Mouse (Mus musculus) forebrain, postnatal 0 days (tissue): Measurements from ENCODE around the gene Upf1. TPM values are rescaled to one million over a fixed set of nuclear protein-coding genes. Genes with fewer than 3 reads are reported as not detected.

Experiments used
- ATAC-seq: fragments of 200-750 bp; cut with Nextera tagmentation; 2 replicates; pipeline ENCODE4 v1.8.0; 2017; ENCODE audit warnings: mild to moderate bottlenecking, moderate library complexity
- DNase-seq: peaks from one replicate; pipeline ENCODE4 v3.0.0-alpha.2; 2015
- H3K27ac ChIP-seq: fragments of 300-500 bp; sonication (generic); 2 replicates; pipeline ENCODE4 v1.5.1; 2014; ENCODE audit warnings: low read depth, mild to moderate bottlenecking, antibody characterized with exemption, low read length, moderate library complexity, mixed read lengths
- H3K27me3 ChIP-seq: fragments of 300-500 bp; sonication (generic); 2 replicates; pipeline ENCODE4 v1.6.1; 2014; ENCODE audit warnings: mild to moderate bottlenecking, low read length, mixed read lengths; ENCODE audit not compliant: insufficient read depth
- H3K36me3 ChIP-seq: fragments of 300-500 bp; sonication (generic); 2 replicates; pipeline ENCODE4 v1.6.1; 2014; ENCODE audit warnings: mild to moderate bottlenecking, moderate library complexity; ENCODE audit not compliant: insufficient read depth
- H3K4me1 ChIP-seq: fragments of 300-500 bp; sonication (generic); 2 replicates; pipeline ENCODE4 v1.6.1; 2014; ENCODE audit warnings: antibody characterized with exemption; ENCODE audit not compliant: insufficient read depth
- H3K4me2 ChIP-seq: fragments of 300-500 bp; sonication (generic); 2 replicates; pipeline ENCODE4 v1.6.1; 2014; ENCODE audit warnings: low read depth, mild to moderate bottlenecking, moderate library complexity
- H3K4me3 ChIP-seq: fragments of 300-500 bp; sonication (generic); 2 replicates; pipeline ENCODE4 v1.5.1; 2014; ENCODE audit warnings: low read depth, low read length, mixed read lengths
- H3K9ac ChIP-seq: fragments of 300-500 bp; sonication (generic); 2 replicates; pipeline ENCODE4 v1.6.1; 2014; ENCODE audit warnings: mild to moderate bottlenecking
- H3K9me3 ChIP-seq: fragments of 300-500 bp; sonication (generic); 2 replicates; pipeline ENCODE4 v1.6.1; 2016; ENCODE audit warnings: low read length
- CTCF ChIP-seq: sonication (generic); IDR thresholded peaks from 2 replicates; pipeline ENCODE4 v1.5.1; 2016; ENCODE audit warnings: antibody characterized with exemption, control low read depth, low read depth
- WGBS: fragments of 180-500 bp; shearing (Covaris S2); extraction: QIAGEN DNeasy Blood & Tissue Kit; methylation state at CpG from one replicate; pipeline ENCODE4 v1.1.7; 2014; 5-methylcytosine and 5-hydroxymethylcytosine counted together
- polyA plus RNA-seq: library from polyadenylated mRNA; unstranded; fragments of >200 nt; fragmentation: Nextera tagmentation; extraction: Ambion mirVana; gene quantifications from 2 replicates; pipeline ENCODE4 v1.2.1, GENCODE M21; 2015
- total RNA-seq: library from RNA; depleted of rRNA; stranded (reverse); fragments of >200 nt; gene quantifications from 2 replicates; pipeline ENCODE4 v1.2.3, GENCODE M21; 2014; rRNA removed

Gene Upf1
- total and polyA plus RNA-seq, 2 experiments from 2014 or later: 9.0 to 38.7 TPM

DNA sequence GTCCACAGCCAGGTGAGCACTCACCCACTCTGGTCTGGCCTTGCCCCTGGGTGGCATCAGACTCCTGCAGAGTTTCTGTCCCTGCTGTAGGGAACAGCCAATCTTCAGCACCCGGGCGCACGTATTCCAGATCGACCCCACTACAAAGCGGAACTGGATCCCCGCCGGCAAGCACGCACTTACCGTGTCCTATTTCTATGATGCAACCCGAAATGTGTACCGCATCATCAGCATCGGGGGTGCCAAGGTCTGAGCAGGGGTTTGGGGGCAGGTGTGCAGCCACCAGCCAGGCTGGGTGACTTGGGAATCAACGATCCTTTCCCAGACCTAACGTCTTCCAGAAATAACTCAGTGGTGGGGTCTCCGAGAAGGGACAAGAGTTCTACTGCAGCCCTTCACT lies 67.8 kb downstream of the Upf1 start:
- no peaks in the 10 kb centered on the region for H3K9me3 ChIP-seq
- H3K4me1 ChIP-seq: no peaks in the 10 kb centered on the region
- no peak overlapping the region for H3K4me3 ChIP-seq
- peaks cover 14% of the 10 kb centered on the region; the same call in 1 of the 2 replicates for H3K36me3 ChIP-seq
- WGBS: 96% methylated on average over 15 of the region's 15 CpGs
- H3K4me2 ChIP-seq: no peak overlapping the region
- no peaks in the 10 kb centered on the region for H3K27me3 ChIP-seq
- H3K27ac ChIP-seq: no peak overlapping the region
- TF ChIP-seq CTCF: no peak
- H3K9ac ChIP-seq: no peak overlapping the region
- ATAC-seq (no peak), DNase-seq (no peak)

DNA sequence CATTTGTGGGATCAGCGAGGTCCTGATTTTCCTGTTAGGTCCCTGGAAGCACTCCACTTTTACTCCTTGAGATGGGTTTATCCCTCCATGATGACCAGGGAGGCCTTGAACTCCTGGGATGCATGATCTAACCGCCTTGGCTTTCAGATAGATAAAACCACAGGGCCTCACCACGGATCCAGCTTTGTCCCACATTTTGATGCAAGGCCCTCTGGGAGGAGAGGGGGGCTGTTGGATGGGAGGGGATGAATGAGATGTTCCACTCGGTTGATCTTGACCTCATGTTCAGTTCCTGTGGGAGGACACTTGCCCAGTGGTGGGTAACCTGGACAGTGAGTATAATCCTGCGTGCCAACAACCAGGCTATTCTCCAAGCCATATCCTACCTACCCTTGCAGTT lies 68.7 kb downstream of the Upf1 start:
- Histone ChIP-seq H3K36me3 (peaks cover 14% of the 10 kb centered on the region; the same call in 1 of the 2 replicates), H3K27ac (no peak overlapping the region), H3K27me3 (no peaks in the 10 kb centered on the region), H3K4me1 (no peaks in the 10 kb centered on the region), H3K9me3 (no peaks in the 10 kb centered on the region), H3K4me2 (0 out of 2 replicates have a peak overlapping the region, but pooled peaks have one; percentile 89), H3K4me3 (no peak overlapping the region), H3K9ac (no peak overlapping the region)
- DNase-seq (no peak), ATAC-seq (no peak)
- 83% methylated on average over 5 of the region's 5 CpGs for WGBS
- no peak for TF ChIP-seq CTCF

DNA sequence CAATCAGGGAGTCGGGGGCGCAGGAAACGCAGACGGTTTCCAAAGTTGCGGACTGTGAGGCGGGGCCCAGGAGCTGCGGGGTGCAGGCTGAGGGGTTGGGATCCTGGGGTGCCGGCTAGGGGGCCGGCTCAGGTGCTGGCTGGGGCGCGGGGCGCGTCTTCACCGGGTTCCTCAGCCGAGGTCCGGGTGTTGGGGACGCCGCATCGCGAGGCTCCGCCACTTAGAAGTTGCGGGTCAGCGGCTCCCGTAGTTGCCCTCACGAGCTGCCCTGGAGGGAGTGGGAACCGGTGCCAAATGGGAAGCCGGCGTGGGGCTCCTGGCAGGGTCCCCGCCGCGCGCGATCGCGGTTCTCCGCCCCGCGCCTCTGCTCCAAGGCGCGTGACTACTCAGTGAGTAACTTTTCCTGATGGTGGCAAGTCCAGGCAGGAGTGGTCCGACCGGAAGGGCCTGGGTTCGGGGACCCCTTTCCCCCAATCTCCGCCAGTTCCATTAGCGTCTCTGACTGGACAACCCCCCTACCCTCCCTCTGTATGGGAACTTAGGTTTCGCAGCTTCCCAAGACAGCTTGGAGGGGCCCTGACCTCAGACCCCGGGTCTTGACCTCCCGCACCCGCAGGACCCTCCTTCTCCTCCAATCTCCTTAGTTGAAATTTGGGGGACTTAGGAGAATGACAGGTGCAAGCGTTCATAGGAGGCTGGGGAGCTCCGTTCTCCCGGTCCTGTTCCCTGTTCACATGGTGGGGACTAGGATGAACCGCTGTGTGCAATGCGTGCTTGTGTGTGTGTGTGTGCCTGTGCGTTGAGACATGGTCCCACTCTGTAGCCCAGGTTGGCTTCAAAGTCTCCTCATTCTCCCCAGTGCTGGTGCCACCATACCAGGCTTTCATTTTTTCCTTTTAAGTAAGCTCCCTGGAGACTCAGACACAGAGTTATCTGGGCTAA lies 69.7 kb downstream of the Upf1 start:
- H3K4me2 ChIP-seq: peak overlapping the region; percentile 89
- H3K4me1 ChIP-seq: no peaks in the 10 kb centered on the region
- peak overlapping the region; percentile 35; the same call in 1 of the 2 replicates for H3K27ac ChIP-seq
- H3K27me3 ChIP-seq: no peaks in the 10 kb centered on the region
- H3K9ac ChIP-seq: peak overlapping the region; percentile 79
- ATAC-seq (peak; percentile 63), DNase-seq (peak; percentile 38)
- no peaks in the 10 kb centered on the region for H3K9me3 ChIP-seq
- peak overlapping the region; percentile 75 for H3K4me3 ChIP-seq
- WGBS: 5% methylated on average over 53 of the region's 55 CpGs
- TF ChIP-seq CTCF: no peak
- H3K36me3 ChIP-seq: peaks cover 14% of the 10 kb centered on the region; the same call in 1 of the 2 replicates

DNA sequence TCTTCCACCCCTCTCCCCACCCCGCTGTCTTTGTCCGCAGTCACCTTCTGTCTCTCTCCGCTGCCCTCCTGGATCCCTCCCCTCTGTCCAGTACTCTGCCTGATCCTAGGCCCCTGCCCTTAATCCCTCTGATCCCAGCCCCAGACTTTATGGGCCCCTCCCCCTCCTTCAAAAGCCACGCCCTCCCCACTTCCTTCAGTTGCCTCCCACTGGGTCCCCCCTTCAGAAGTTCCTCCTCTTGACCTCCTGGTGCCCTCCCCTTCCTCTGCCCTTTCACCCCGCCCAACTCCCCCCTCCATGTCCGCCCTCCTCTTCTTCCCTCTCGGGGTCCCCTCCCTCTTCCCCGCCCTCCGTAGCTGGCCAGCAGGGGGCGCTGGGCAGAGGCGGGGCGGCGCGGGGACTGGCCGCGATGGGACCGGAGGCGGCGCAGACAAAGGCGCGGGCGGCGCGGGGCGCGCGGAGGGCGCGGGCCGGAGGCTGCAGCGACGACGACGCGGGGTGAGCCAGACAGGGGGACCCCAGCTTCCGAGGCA lies 70.4 kb downstream of the Upf1 start, which contains the start of gene Homer3:
TSS of gene Homer3 (plus strand) at position 225 of the 533 bp plus-strand sequence.
- H3K36me3 ChIP-seq: peaks cover 13% of the 10 kb centered on the region; the same call in 1 of the 2 replicates
- H3K9ac ChIP-seq: peak within 1 kb of the TSS; percentile 79
- H3K27ac ChIP-seq: peak within 1 kb of the TSS; percentile 35; the same call in 1 of the 2 replicates
- TF ChIP-seq CTCF: peak; percentile 90
- WGBS: 5% methylated on average over 35 of the region's 36 CpGs
- H3K4me2 ChIP-seq: peak within 1 kb of the TSS; percentile 89
- H3K4me1 ChIP-seq: no peaks in the 10 kb centered on the region
- H3K9me3 ChIP-seq: no peaks in the 10 kb centered on the region
- H3K4me3 ChIP-seq: peak within 1 kb of the TSS; percentile 75
- H3K27me3 ChIP-seq: no peaks in the 10 kb centered on the region
- ATAC-seq: peak; percentile 90
- DNase-seq: peak; percentile 86

Other genes with a start within 250 kb of the Upf1 start
- gene Ncan, start 232.4 kb downstream of the Upf1 start, total RNA-seq: 316 and 372 TPM in 2 replicates
- gene Ncan, start 232.4 kb downstream of the Upf1 start, polyA plus RNA-seq: 112 and 209 TPM in 2 replicates
- 6.6 and 7.2 TPM in 2 replicates for gene Nr2c2ap, start 221.9 kb downstream of the Upf1 start, total RNA-seq
- 55.9 and 58.0 TPM in 2 replicates for gene Nr2c2ap, start 221.9 kb downstream of the Upf1 start, polyA plus RNA-seq
- 8.5 and 10.2 TPM in 2 replicates for gene Rfxank, start 214.1 kb downstream of the Upf1 start, total RNA-seq
- gene Rfxank, start 214.1 kb downstream of the Upf1 start, polyA plus RNA-seq: 6.0 and 7.9 TPM in 2 replicates
- 59.3 and 74.9 TPM in 2 replicates for gene Borcs8, start 213.8 kb downstream of the Upf1 start, total RNA-seq
- 56.5 and 64.4 TPM in 2 replicates for gene Borcs8, start 213.8 kb downstream of the Upf1 start, polyA plus RNA-seq
- gene Mef2b, start 213.6 kb downstream of the Upf1 start, total RNA-seq: 0.90 TPM in 1 of 2 replicates, not detected in the other
- 1.3 and 1.7 TPM in 2 replicates for gene Mef2b, start 213.6 kb downstream of the Upf1 start, polyA plus RNA-seq
- 60.7 and 74.9 TPM in 2 replicates for gene Tmem161a, start 180.9 kb downstream of the Upf1 start, total RNA-seq
- 43.3 and 52.7 TPM in 2 replicates for gene Tmem161a, start 180.9 kb downstream of the Upf1 start, polyA plus RNA-seq
- gene Slc25a42, start 141.0 kb downstream of the Upf1 start, total RNA-seq: 11.7 and 12.0 TPM in 2 replicates
- 4.6 and 6.2 TPM in 2 replicates for gene Slc25a42, start 141.0 kb downstream of the Upf1 start, polyA plus RNA-seq
- 119 and 129 TPM in 2 replicates for gene Sugp2, start 119.1 kb downstream of the Upf1 start, total RNA-seq
- gene Sugp2, start 119.1 kb downstream of the Upf1 start, polyA plus RNA-seq: 50.9 and 65.0 TPM in 2 replicates
- 108 and 136 TPM in 2 replicates for gene Armc6, start 118.8 kb downstream of the Upf1 start, total RNA-seq
- 119 and 122 TPM in 2 replicates for gene Armc6, start 118.8 kb downstream of the Upf1 start, polyA plus RNA-seq
- 27.2 and 34.7 TPM in 2 replicates for gene Homer3, start 70.5 kb downstream of the Upf1 start, total RNA-seq
- gene Homer3, start 70.5 kb downstream of the Upf1 start, polyA plus RNA-seq: 20.2 and 23.9 TPM in 2 replicates
- gene Ddx49, start 50.8 kb downstream of the Upf1 start, total RNA-seq: 46.6 and 49.3 TPM in 2 replicates
- 49.3 and 54.9 TPM in 2 replicates for gene Ddx49, start 50.8 kb downstream of the Upf1 start, polyA plus RNA-seq
- gene Cope, start 50.8 kb downstream of the Upf1 start, total RNA-seq: 86.6 and 110 TPM in 2 replicates
- 259 and 296 TPM in 2 replicates for gene Cope, start 50.8 kb downstream of the Upf1 start, polyA plus RNA-seq
- 52.5 and 58.4 TPM in 2 replicates for gene Cers1, start 37.5 kb downstream of the Upf1 start, total RNA-seq
- 37.8 and 45.3 TPM in 2 replicates for gene Cers1, start 37.5 kb downstream of the Upf1 start, polyA plus RNA-seq
- 8.1 and 9.3 TPM in 2 replicates for gene Gdf1, start 23.5 kb downstream of the Upf1 start, total RNA-seq
- 6.2 and 8.0 TPM in 2 replicates for gene Gdf1, start 23.5 kb downstream of the Upf1 start, polyA plus RNA-seq
- gene Comp, start 20.3 kb upstream of the Upf1 start, total RNA-seq: 0.81 TPM in 1 of 2 replicates, not detected in the other
- gene Comp, start 20.3 kb upstream of the Upf1 start, polyA plus RNA-seq: 0.05 and 0.29 TPM in 2 replicates
- gene Crtc1, start 86.3 kb upstream of the Upf1 start, total RNA-seq: 41.2 and 51.7 TPM in 2 replicates
- 43.8 and 52.9 TPM in 2 replicates for gene Crtc1, start 86.3 kb upstream of the Upf1 start, polyA plus RNA-seq
- gene Klhl26, start 123.7 kb upstream of the Upf1 start, total RNA-seq: 29.9 and 34.8 TPM in 2 replicates
- 30.8 and 35.3 TPM in 2 replicates for gene Klhl26, start 123.7 kb upstream of the Upf1 start, polyA plus RNA-seq
- gene Tmem59l, start 134.1 kb upstream of the Upf1 start, total RNA-seq: 96.0 and 115 TPM in 2 replicates
- 147 and 150 TPM in 2 replicates for gene Tmem59l, start 134.1 kb upstream of the Upf1 start, polyA plus RNA-seq
- 6.5 and 20.9 TPM in 2 replicates for gene Crlf1, start 139.9 kb upstream of the Upf1 start, total RNA-seq
- 24.6 and 34.5 TPM in 2 replicates for gene Crlf1, start 139.9 kb upstream of the Upf1 start, polyA plus RNA-seq
- 130 and 148 TPM in 2 replicates for gene Rex1bd, start 153.5 kb upstream of the Upf1 start, total RNA-seq
- gene Rex1bd, start 153.5 kb upstream of the Upf1 start, polyA plus RNA-seq: 200 and 247 TPM in 2 replicates
- gene Uba52, start 157.5 kb upstream of the Upf1 start, total RNA-seq: 459 and 595 TPM in 2 replicates
- gene Uba52, start 157.5 kb upstream of the Upf1 start, polyA plus RNA-seq: 808 and 1,035 TPM in 2 replicates
- 559 and 592 TPM in 2 replicates for gene Fkbp8, start 174.4 kb upstream of the Upf1 start, total RNA-seq
- 385 and 426 TPM in 2 replicates for gene Fkbp8, start 174.4 kb upstream of the Upf1 start, polyA plus RNA-seq
- gene Kxd1, start 174.7 kb upstream of the Upf1 start, total RNA-seq: 39.1 and 43.5 TPM in 2 replicates
- 51.6 and 51.9 TPM in 2 replicates for gene Kxd1, start 174.7 kb upstream of the Upf1 start, polyA plus RNA-seq
- gene Ell, start 186.2 kb upstream of the Upf1 start, total RNA-seq: 16.2 and 18.4 TPM in 2 replicates
- gene Ell, start 186.2 kb upstream of the Upf1 start, polyA plus RNA-seq: 9.7 and 11.0 TPM in 2 replicates
- gene Isyna1, start 241.1 kb upstream of the Upf1 start, total RNA-seq: 127 and 136 TPM in 2 replicates
- 93.3 and 106 TPM in 2 replicates for gene Isyna1, start 241.1 kb upstream of the Upf1 start, polyA plus RNA-seq